Mouse (Mus musculus): ENCODE measurements around the gene Vps8. TPM values are rescaled to one million over a fixed set of nuclear protein-coding genes. Genes with fewer than 3 reads are reported as not detected.

Vps8 gene
- polyA plus RNA-seq, 1 experiment from 2014 or later, result 16.3 TPM

- Histone ChIP-seq H3K9me3 (peaks cover 7% of the 10 kb centered on the region), H3K9ac (replicated peaks) (no peak overlapping the region), H3K4me1 (replicated peaks) (no peaks in the 10 kb centered on the region), H3K4me3 (replicated peaks) (no peak overlapping the region), H3K4me2 (no peak overlapping the region), H3K27ac (no peak overlapping the region), H3K36me3 (peaks cover 11% of the 10 kb centered on the region), H3K27me3 (no peaks in the 10 kb centered on the region)
- WGBS, result 40% methylated on average over 3 of the region's 3 CpGs
- no peak for ATAC-seq (ENCODE audit: insufficient number of reproducible peaks, insufficient read depth, low FRiP score, low TSS enrichment, low read depth)
Observed at GRCm38 (mm10) chr16:21433543-21433942, 10.6 kb downstream of the Vps8 start.

- Histone ChIP-seq H3K4me1 (replicated peaks) (peaks cover 25% of the 10 kb centered on the region), H3K4me2 (no peak overlapping the region), H3K9me3 (no peaks in the 10 kb centered on the region), H3K36me3 (peaks cover 10% of the 10 kb centered on the region), H3K27ac (no peak overlapping the region), H3K9ac (replicated peaks) (no peak overlapping the region), H3K4me3 (replicated peaks) (no peak overlapping the region), H3K27me3 (no peaks in the 10 kb centered on the region)
- no peak for ATAC-seq (ENCODE audit: insufficient number of reproducible peaks, insufficient read depth, low FRiP score, low TSS enrichment, low read depth)
Observed at GRCm38 (mm10) chr16:21441012-21441411, 18.1 kb downstream of the Vps8 start.

- 31% methylated on average over 9 of the region's 9 CpGs for WGBS
- peak overlapping the region; percentile 69 for H3K27ac ChIP-seq
- H3K27me3 ChIP-seq, result no peaks in the 10 kb centered on the region
- no peak overlapping the region for H3K9ac ChIP-seq (replicated peaks)
- H3K4me2 ChIP-seq, result no peak overlapping the region
- peaks cover 32% of the 10 kb centered on the region for H3K4me1 ChIP-seq (replicated peaks)
- no peak for ATAC-seq (ENCODE audit: insufficient number of reproducible peaks, insufficient read depth, low FRiP score, low TSS enrichment, low read depth)
- H3K9me3 ChIP-seq, result no peaks in the 10 kb centered on the region
- no peak overlapping the region for H3K4me3 ChIP-seq (replicated peaks)
- no peaks in the 10 kb centered on the region for H3K36me3 ChIP-seq
Observed at GRCm38 (mm10) chr16:21445026-21445625, 22.2 kb downstream of the Vps8 start.

- Histone ChIP-seq H3K36me3 (no peaks in the 10 kb centered on the region), H3K4me3 (replicated peaks) (no peak overlapping the region), H3K4me2 (no peak overlapping the region), H3K27me3 (no peaks in the 10 kb centered on the region), H3K9me3 (no peaks in the 10 kb centered on the region), H3K4me1 (replicated peaks) (peaks cover 27% of the 10 kb centered on the region), H3K27ac (no peak overlapping the region), H3K9ac (replicated peaks) (no peak overlapping the region)
- 81% methylated on average over 5 of the region's 5 CpGs for WGBS
- no peak for ATAC-seq (ENCODE audit: insufficient number of reproducible peaks, insufficient read depth, low FRiP score, low TSS enrichment, low read depth)
Observed at GRCm38 (mm10) chr16:21447447-21447846, 24.5 kb downstream of the Vps8 start.

GRCm38 (mm10) chr16:21448464-21448863 is 25.5 kb downstream of the Vps8 start:
- Histone ChIP-seq H3K4me3 (replicated peaks) (no peak overlapping the region), H3K9ac (replicated peaks) (no peak overlapping the region), H3K27ac (no peak overlapping the region), H3K4me1 (replicated peaks) (peaks cover 27% of the 10 kb centered on the region), H3K36me3 (no peaks in the 10 kb centered on the region), H3K27me3 (no peaks in the 10 kb centered on the region), H3K4me2 (no peak overlapping the region), H3K9me3 (no peaks in the 10 kb centered on the region)
- ATAC-seq (ENCODE audit: insufficient number of reproducible peaks, insufficient read depth, low FRiP score, low TSS enrichment, low read depth), result no peak
- WGBS, result 84% methylated on average over 5 of the region's 5 CpGs

GRCm38 (mm10) chr16:21449890-21450289 is 27.0 kb downstream of the Vps8 start:
- H3K9ac ChIP-seq (replicated peaks), result no peak overlapping the region
- no peaks in the 10 kb centered on the region for H3K27me3 ChIP-seq
- H3K4me2 ChIP-seq, result no peak overlapping the region
- no peak overlapping the region for H3K27ac ChIP-seq
- no peaks in the 10 kb centered on the region for H3K9me3 ChIP-seq
- no peak overlapping the region for H3K4me3 ChIP-seq (replicated peaks)
- H3K4me1 ChIP-seq (replicated peaks), result peaks cover 24% of the 10 kb centered on the region
- WGBS, result 47% methylated on average over 8 of the region's 8 CpGs
- H3K36me3 ChIP-seq, result no peaks in the 10 kb centered on the region
- ATAC-seq (ENCODE audit: insufficient number of reproducible peaks, insufficient read depth, low FRiP score, low TSS enrichment, low read depth), result no peak

GRCm38 (mm10) chr16:21452569-21452968 is 29.7 kb downstream of the Vps8 start:
- Histone ChIP-seq H3K27me3 (no peaks in the 10 kb centered on the region), H3K4me1 (replicated peaks) (peaks cover 17% of the 10 kb centered on the region), H3K4me3 (replicated peaks) (no peak overlapping the region), H3K36me3 (no peaks in the 10 kb centered on the region), H3K27ac (no peak overlapping the region), H3K4me2 (no peak overlapping the region), H3K9ac (replicated peaks) (no peak overlapping the region), H3K9me3 (no peaks in the 10 kb centered on the region)
- WGBS, result 79% methylated on average over 6 of the region's 6 CpGs
- ATAC-seq (ENCODE audit: insufficient number of reproducible peaks, insufficient read depth, low FRiP score, low TSS enrichment, low read depth), result no peak

- H3K9me3 ChIP-seq, result no peaks in the 10 kb centered on the region
- H3K27ac ChIP-seq, result peak overlapping the region; percentile 80
- no peaks in the 10 kb centered on the region for H3K27me3 ChIP-seq
- peaks cover 12% of the 10 kb centered on the region; the same call in 1 of the 2 replicates for H3K36me3 ChIP-seq
- 63% methylated on average over 14 of the region's 14 CpGs for WGBS
- H3K9ac ChIP-seq (replicated peaks), result no peak overlapping the region
- peaks cover 22% of the 10 kb centered on the region for H3K4me1 ChIP-seq (replicated peaks)
- ATAC-seq (ENCODE audit: insufficient number of reproducible peaks, insufficient read depth, low FRiP score, low TSS enrichment, low read depth), result peak; percentile 47; the same call in 1 of the 2 replicates
- no peak overlapping the region for H3K4me2 ChIP-seq
- H3K4me3 ChIP-seq (replicated peaks), result no peak overlapping the region
Observed at GRCm38 (mm10) chr16:21457639-21458369, 34.9 kb downstream of the Vps8 start.

GRCm38 (mm10) chr16:21465868-21466267 is 43.0 kb downstream of the Vps8 start:
- WGBS, result 42% methylated on average over 8 of the region's 8 CpGs
- Histone ChIP-seq H3K27me3 (no peaks in the 10 kb centered on the region), H3K4me1 (replicated peaks) (peaks cover 10% of the 10 kb centered on the region; the same call in 1 of the 2 replicates), H3K4me3 (replicated peaks) (no peak overlapping the region), H3K9ac (replicated peaks) (no peak overlapping the region), H3K36me3 (peaks cover 17% of the 10 kb centered on the region; the same call in 1 of the 2 replicates), H3K9me3 (0 out of 2 replicates have a peak, but pooled peaks cover 5% of the 10 kb centered on the region), H3K4me2 (no peak overlapping the region), H3K27ac (0 out of 2 replicates have a peak overlapping the region, but pooled peaks have one; percentile 12)
- ATAC-seq (ENCODE audit: insufficient number of reproducible peaks, insufficient read depth, low FRiP score, low TSS enrichment, low read depth), result no peak

- H3K36me3 ChIP-seq, result peaks cover 30% of the 10 kb centered on the region
- H3K9ac ChIP-seq (replicated peaks), result no peak overlapping the region
- ATAC-seq (ENCODE audit: insufficient number of reproducible peaks, insufficient read depth, low FRiP score, low TSS enrichment, low read depth), result no peak
- 84% methylated on average over 4 of the region's 4 CpGs for WGBS
- H3K27ac ChIP-seq, result no peak overlapping the region
- 0 out of 2 replicates have a peak, but pooled peaks cover 5% of the 10 kb centered on the region for H3K9me3 ChIP-seq
- H3K4me1 ChIP-seq (replicated peaks), result peaks cover 6% of the 10 kb centered on the region; the same call in 1 of the 2 replicates
- no peak overlapping the region for H3K4me3 ChIP-seq (replicated peaks)
- H3K4me2 ChIP-seq, result no peak overlapping the region
- no peaks in the 10 kb centered on the region for H3K27me3 ChIP-seq
Observed at GRCm38 (mm10) chr16:21470416-21470815, 47.5 kb downstream of the Vps8 start.

- H3K9me3 ChIP-seq, result no peaks in the 10 kb centered on the region
- H3K9ac ChIP-seq (replicated peaks), result no peak overlapping the region
- H3K4me3 ChIP-seq (replicated peaks), result no peak overlapping the region
- H3K36me3 ChIP-seq, result peaks cover 16% of the 10 kb centered on the region
- no peak for ATAC-seq (ENCODE audit: insufficient number of reproducible peaks, insufficient read depth, low FRiP score, low TSS enrichment, low read depth)
- H3K4me2 ChIP-seq, result no peak overlapping the region
- H3K27ac ChIP-seq, result no peak overlapping the region
- no peaks in the 10 kb centered on the region for H3K4me1 ChIP-seq (replicated peaks)
- WGBS, result 83% methylated on average over 4 of the region's 4 CpGs
- no peaks in the 10 kb centered on the region for H3K27me3 ChIP-seq
Observed at GRCm38 (mm10) chr16:21477074-21477473, 54.2 kb downstream of the Vps8 start.

Measured in limb, embryonic 12.5 days (tissue).